Mouse (Mus musculus) T-helper 2 cell (primary cell): Measurements from ENCODE around the gene Dennd2d.

Source experiments
- in situ Hi-C: fragments of 300-600 bp; cut with MboI, MseI; formaldehyde crosslinking; loops from one replicate; pipeline ENCODE4 v1.15.1; 2025; ENCODE audit warnings: high pct_unique_total_duplicates

The Dennd2d gene

DNA sequence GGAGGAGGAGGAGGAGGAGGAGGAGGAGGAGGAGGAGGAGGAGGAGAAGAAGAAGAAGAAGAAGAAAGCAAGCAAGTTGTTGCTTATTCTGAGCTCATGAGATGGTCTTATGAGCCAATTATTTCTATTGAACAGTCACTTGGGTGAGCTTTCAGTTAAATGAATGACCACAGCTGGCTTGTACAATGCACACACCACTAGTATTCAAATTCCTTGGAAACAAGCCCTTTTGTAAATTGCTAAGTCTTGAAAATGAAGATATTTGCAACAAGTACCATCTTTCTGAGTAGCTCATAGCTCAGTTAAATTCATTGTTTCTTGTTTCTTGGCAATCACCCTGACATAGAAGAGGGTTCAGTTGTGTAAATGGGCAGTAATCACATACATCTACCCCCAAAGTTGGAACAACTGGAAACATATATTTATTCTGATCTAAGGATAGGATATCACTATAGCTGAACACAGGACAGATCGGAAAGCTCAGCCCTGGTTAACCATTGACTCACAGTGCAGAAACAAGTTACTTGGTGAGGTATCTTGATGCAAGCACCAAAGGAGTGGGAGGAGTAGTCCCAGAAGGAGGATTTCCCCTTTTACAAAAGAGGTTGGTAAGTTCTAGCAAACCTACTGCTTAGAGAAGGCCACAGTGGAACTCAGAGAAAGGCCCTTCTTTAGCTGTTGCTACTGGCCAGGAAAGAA is 13.3 kb downstream of the Dennd2d start:
- in situ Hi-C loops = loop anchor here (25.0 kb wide), 1 partner anchor 808 kb away; the partner anchor contains the start of gene Ddx20

DNA sequence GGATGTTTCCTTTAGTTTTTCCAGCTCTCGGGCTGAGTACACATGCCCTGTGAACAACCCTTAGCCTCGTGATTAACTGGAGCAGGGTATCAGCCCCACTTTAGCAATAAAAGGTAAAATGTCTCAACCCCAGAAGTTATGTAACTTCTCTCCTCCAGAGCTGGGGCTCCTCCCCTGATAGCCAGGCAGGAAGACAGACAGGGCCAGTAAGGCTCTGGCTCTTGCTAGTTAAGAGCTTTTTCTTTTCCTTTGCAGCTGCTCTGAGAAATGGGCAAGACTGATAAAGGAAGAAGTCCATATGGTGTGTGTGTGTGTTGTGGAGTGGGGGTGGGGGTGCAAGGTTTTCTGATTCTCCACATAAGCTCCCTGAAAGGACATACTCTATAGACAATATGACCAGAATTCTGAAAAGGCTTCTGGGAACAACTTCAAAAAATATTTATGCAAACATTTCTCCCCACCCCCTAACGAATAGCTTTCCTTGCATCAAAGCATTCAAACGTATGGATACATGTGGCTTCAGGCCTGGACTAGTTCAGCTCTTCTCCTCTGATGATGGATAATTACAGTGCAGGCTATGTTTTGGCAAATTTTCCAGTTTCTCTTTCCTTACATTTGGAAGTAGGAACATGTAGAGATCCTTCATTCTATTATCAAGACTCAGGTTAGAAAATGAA is 14.0 kb downstream of the Dennd2d start:
- in situ Hi-C loops = loop anchor here (25.0 kb wide), 1 partner anchor 809 kb away; the partner anchor contains the start of gene Ddx20

DNA sequence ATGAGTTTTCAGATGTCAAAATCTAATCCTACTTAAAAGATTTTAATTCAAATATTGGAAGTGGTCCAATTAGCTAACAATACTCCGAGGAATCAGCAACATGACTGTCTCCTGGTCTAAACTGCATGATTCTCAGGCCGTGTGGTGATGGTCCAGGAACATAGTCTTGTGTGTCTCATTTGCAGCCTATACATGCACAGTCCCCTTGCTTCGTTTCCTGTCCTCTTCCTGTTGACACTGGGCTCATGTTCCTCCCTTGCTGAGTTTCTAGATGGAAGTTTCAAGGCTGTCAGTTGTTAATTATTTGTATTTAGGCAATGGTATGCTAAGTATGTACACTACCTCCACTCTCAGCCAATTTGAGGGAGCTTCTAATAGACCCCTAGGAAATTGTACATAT is 14.8 kb downstream of the Dennd2d start:
- in situ Hi-C loops = loop anchor here (25.0 kb wide), 1 partner anchor 810 kb away; the partner anchor contains the start of gene Ddx20

DNA sequence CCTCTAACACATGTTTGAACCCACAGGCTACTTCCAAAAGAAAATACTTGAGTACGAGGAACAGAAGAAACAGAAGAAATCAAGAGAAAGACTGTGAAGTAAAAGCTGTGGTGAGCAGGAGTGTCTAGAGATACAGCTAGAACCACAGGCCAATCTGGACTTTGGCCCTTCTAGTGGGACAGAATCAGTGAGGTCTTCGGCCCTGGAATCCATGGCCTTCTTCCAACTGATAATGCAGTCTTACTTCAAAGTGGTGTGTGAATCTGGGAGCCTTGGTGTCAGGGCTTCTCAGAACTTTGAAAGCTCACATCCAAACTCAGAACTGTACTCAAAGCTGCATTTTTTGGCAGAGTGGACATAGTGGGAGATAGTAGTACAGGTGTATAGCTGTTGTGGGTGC is 18.3 kb downstream of the Dennd2d start:
- in situ Hi-C loops = no loop called here

DNA sequence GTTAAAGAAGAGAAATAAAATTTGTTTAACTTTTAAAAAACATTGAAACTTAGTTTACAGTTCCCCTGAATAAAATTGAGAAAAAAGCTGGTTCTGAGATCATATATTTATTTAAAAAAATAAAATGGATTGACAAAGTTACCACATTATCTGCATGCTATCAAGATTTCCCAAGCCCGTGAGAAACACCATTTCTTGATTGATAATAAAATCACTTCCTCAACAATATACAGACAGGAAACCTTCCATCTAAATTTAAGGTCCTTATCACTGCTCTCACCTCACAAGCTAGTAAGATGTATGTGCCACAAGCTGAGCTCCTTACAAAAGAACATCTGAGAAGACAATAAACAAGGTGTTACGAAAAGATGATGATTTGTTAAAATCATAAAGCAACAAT is 20.7 kb downstream of the Dennd2d start:
- in situ Hi-C loops = no loop called here

DNA sequence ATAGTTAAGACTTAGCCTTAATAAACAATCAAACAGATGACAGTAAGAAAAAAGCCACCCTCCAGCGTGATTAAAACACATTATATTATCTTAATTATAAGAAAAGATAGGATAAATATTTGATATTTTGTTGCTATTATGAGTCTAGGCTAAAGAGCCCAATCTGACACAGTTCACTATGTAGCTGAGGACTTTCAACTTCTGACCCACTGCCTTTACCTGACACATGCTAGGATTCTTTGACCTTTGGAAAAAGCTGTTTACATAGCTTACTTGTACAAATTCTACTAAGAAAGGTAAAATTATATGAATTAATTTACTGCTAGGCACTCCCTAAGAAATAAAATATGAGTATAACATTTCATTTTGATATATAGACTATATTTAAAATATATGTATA is 28.5 kb downstream of the Dennd2d start:
- in situ Hi-C loops = no loop called here

DNA sequence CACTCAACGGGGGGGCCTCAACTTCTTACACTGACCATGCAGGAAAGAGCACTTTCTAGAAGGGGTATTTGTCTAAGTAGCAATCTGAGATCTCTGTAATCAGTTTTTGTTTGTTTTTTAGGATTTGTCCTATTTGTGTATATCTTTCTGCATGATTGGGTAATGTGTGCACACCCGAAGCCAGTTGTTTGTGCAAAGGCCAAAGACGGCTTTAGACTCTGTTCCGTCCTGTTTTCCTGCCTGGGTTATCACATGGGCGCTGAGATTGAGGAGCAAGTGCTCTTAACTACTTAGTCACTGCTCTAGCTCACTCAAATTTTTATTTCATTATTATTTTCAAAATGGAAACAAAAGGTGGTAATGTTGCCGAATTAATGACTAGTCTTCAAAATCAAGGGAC is 32.8 kb downstream of the Dennd2d start:
- in situ Hi-C loops = no loop called here

DNA sequence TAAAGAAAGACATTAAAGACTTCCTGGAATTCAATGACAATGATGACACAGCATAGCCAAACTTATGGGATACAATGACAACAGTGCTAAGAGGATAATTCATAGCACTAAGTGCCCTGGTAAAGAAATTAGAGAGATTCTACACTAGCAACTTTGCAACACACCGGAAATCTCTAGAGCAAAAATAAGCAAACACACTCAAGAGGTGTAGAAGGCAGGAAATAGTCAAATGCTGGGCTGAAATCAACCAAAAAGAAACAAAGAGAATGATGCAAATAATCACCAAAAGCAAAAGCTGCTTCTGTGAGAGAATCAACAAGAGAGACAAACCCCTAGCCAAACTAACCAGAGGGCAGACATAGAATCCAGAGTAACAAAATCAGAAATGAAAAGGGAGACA is 40.5 kb downstream of the Dennd2d start:
- in situ Hi-C loops = no loop called here

DNA sequence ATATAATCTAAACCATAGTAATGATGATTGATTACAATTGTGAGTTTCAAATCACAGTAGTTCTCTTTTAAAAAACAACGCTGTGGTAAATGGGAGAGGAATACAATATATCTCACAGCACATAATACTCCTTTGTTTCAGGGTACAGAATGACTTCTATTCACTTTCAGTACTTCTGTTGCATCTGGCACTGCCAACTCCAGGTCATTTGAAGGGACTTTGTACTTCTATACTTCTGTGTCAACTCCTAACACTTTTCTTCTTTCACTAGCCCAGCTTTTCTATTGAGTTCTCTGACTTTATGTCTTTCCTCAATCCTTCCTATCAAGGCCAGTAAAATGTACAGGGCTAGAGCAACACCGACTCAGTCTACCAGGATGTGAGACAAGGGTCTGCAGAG is 44.2 kb downstream of the Dennd2d start:
- in situ Hi-C loops = no loop called here

DNA sequence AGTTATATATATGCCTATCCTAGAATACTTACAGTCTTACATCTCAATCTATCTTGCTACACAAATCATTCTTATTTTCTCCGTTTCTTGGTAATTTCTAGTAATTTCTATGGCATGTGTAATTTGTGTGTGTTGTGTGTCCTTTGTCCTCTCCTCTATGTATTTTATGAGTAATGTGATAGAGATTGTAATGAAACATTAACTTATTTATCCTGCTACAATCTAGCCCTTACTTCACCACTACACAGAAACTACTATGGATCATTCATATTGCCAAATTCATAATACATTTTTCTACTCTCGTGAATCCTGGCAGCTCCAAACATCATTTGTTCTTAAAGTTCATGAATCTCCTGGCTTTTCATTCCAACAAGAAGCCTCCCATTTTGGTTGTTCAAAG is 45.8 kb downstream of the Dennd2d start:
- in situ Hi-C loops = no loop called here

DNA sequence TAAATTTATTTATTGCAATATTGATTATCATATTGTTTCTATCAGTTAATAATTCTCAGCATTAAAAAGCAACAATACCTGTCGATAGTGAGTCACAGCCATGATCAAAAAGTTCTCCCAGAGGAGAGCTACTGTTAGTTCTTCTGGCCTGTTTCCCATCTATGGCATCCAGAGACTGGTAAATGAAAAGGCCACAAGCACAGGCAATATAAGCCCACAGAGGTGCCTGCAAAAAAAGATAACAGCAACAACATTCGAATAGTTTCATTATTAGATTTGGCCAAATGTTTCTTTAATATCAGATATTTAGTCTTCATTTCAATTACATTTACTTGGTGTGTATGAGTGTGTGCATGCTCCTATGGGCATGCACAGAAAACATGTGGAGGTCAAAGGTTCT is 51.1 kb downstream of the Dennd2d start:
- in situ Hi-C loops = no loop called here

DNA sequence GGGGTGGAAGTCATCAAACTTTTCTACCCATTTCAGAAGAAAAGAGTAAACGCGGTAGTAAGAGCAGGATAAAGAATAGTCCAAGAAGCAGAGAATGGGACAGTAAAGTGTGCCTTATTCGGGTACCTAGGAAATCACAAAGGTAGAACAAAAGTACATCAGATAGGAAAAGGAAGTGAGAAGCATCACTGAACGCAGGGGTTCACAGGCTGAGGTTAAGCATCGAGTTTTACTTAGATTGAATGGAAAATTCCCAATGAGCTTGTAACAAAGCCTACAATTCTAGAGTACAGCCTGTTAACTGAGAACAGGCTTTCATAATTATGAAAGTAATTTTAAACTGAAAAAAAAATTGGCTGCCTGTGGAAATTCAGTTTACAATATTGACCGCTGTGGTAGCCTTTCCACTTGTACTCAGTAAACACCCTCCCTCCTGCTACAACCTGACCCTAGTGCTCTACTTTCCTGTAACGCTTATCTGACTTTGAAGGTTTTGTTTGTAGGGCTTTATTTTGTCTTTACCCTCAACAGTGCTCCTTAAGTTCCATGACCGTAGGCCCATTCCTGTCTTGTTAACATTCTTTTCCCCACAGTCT is 62.6 kb downstream of the Dennd2d start:
- in situ Hi-C loops = loop anchor here (10.0 kb wide), 1 partner anchor 60 kb away; the partner anchor contains the start of gene Dennd2d

DNA sequence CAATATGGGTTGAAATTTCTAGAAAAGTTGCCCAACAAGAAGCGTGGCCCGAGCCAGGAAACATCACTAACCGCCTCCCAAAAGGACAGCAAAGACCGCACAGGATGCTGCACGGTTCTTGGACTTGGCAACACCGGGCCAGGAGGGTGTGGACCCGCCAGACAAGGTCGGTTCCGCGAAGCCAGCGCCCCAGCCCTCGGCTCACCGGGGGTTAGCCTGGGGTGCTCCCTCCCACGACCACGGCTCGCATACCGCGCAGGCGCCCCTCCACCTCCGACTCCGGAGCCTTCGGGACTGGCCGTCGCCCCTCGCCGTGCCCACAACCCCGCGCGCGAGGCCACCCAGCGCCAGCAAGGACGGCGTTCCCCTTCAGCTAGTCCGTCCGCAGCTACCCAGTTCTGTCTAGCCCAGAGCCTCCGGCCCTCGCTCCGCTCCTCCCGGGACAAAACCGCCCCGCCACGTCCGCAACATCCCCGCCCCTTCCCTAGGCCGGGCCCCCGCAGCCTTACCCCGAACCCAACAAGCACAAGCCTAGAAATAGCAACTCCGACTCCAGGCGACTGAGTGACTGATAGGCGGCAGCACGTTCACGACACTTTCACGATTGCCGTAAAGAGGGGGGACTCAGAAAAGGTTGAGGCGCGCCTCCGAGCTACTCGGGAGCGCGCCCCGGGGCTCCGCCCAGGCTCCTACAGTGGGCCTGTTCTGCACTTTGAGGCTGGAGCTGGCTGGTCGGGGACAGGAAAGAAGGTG is 65.1 kb downstream of the Dennd2d start, which contains the start of the genes Dram2 and Cept1:
Gene Dram2, plus strand, starts transcription at position 628 of the 753 bp plus-strand sequence.
Gene Cept1, minus strand, starts transcription at position 632 of the 753 bp plus-strand sequence.
- in situ Hi-C loops = loop anchor here (10.0 kb wide), 1 partner anchor 63 kb away; the partner anchor contains the start of gene Dennd2d

DNA sequence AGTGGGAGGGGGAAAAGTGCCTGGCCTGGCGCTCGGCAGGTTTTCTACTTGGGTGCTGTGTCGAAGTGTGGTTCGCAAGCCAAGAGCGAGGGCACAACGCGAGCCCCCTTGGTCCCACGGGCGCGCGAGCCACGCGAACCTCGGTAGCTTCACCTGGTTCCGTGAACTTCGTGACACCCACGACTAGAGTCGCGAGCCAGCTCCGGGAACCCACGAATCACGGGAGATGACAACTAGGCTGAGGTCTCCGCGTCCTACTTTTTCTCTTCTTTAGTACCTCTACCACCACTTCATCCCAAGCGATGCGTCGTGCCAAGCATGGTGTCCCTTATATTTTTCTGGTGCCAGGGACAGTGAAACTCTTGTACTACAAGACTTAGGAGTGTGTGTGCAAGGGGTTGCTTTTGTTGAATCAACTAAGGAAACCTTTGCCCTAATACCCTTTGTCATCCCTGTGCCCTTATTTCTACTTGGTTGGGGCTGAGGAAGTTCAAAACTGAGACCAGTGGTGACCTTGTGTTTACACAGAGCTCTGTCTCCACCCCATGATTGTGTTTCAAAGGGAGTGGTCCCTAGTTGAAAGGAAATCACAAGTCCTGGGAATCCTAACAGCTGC is 65.8 kb downstream of the Dennd2d start:
- in situ Hi-C loops = loop anchor here (10.0 kb wide), 1 partner anchor 63 kb away; the partner anchor contains the start of gene Dennd2d

DNA sequence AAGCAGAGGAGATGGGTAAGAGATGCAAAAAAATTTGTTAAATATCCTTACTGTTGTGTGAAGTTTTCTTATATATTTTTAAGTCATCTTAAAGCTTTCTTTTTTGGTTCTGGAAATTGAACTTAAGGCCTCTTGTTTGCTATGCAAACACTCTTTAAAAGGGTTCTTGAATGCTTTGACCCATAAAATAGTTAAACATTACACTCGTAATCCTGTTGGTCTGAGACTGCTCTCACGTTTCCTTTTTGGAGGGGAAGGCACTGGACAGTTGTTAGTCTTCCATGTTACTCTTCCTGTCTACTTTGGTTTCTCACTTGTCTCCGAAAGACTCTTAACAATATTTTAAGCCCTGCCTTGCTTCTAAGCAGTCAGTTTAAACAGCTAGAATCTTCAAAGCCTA is 66.8 kb downstream of the Dennd2d start:
- in situ Hi-C loops = loop anchor here (10.0 kb wide), 1 partner anchor 64 kb away; the partner anchor contains the start of gene Dennd2d
